Mouse (Mus musculus) hindbrain, embryonic 10.5 days (tissue): Measurements from ENCODE around the gene Nol11. TPM values are rescaled to one million over a fixed set of nuclear protein-coding genes. Genes with fewer than 3 reads are reported as not detected.
"Not testable (repeated sequence)": the region's sequence is repeated elsewhere in the genome, so short reads cannot be mapped to it uniquely, and the experiment has no call there.

Experiments used
- DNase-seq: peaks from one replicate; pipeline ENCODE4 v3.0.0-alpha.2; 2017; ENCODE audit warnings: low spot score
- H3K27ac ChIP-seq: fragments of 300-500 bp; sonication (generic); 2 replicates; pipeline ENCODE4 v1.5.1; 2016; ENCODE audit warnings: mild to moderate bottlenecking, moderate library complexity
- H3K27me3 ChIP-seq: fragments of 300-500 bp; sonication (generic); 2 replicates; pipeline ENCODE4 v1.6.1; 2016; ENCODE audit warnings: mild to moderate bottlenecking; ENCODE audit not compliant: poor library complexity, insufficient read depth, severe bottlenecking
- H3K36me3 ChIP-seq: fragments of 300-500 bp; sonication (generic); 2 replicates; pipeline ENCODE4 v1.6.1; 2016; ENCODE audit warnings: mild to moderate bottlenecking, moderate library complexity
- H3K4me1 ChIP-seq: fragments of 300-500 bp; sonication (generic); replicated peaks from 2 replicates; pipeline ENCODE4 v1.6.1; 2016; ENCODE audit warnings: mild to moderate bottlenecking
- H3K4me3 ChIP-seq: fragments of 300-500 bp; sonication (generic); 2 replicates; pipeline ENCODE4 v1.5.1; 2016; ENCODE audit warnings: mild to moderate bottlenecking, moderate library complexity
- H3K9me3 ChIP-seq: fragments of 300-500 bp; sonication (generic); 2 replicates; pipeline ENCODE4 v1.6.1; 2016; ENCODE audit warnings: mild to moderate bottlenecking, moderate library complexity
- WGBS: fragments of 180-500 bp; shearing (Covaris S2); methylation state at CpG from one replicate; pipeline ENCODE4 v1.1.7; 2016; 5-methylcytosine and 5-hydroxymethylcytosine counted together
- polyA plus RNA-seq: library from polyadenylated mRNA; unstranded; fragments of >200 nt; fragmentation: Nextera tagmentation; extraction: Ambion mirVana; gene quantifications from 2 replicates; pipeline ENCODE4 v1.2.1, GENCODE M21; 2016

The Nol11 gene
- polyA plus RNA-seq, 1 experiment from 2014 or later: 64.5 TPM

GRCm38 (mm10) chr11:107129641-107130040 lies 59.5 kb downstream of the Nol11 start:
- Histone ChIP-seq H3K4me3 (peak overlapping the region; percentile 86), H3K27me3 (no peaks in the 10 kb centered on the region), H3K36me3 (0 out of 2 replicates have a peak, but pooled peaks cover 3% of the 10 kb centered on the region), H3K4me1 (peaks cover 32% of the 10 kb centered on the region), H3K27ac (no peak overlapping the region), H3K9me3 (no peaks in the 10 kb centered on the region)
- WGBS: 35% methylated on average over 2 of the region's 2 CpGs
- no peak for DNase-seq

GRCm38 (mm10) chr11:107126716-107127115 lies 62.5 kb downstream of the Nol11 start:
- not testable (repeated sequence) for H3K27ac ChIP-seq, H3K4me3 ChIP-seq, H3K27me3 ChIP-seq, DNase-seq, H3K9me3 ChIP-seq
- Histone ChIP-seq H3K36me3 (peaks cover 32% of the 10 kb centered on the region), H3K4me1 (peaks cover 33% of the 10 kb centered on the region)
- whole genome bisulfite sequencing: 72% methylated on average over 2 of the region's 2 CpGs

- Histone ChIP-seq H3K27me3 (no peaks in the 10 kb centered on the region), H3K4me3 (no peak overlapping the region), H3K9me3 (no peaks in the 10 kb centered on the region), H3K36me3 (peaks cover 33% of the 10 kb centered on the region), H3K27ac (no peak overlapping the region), H3K4me1 (peaks cover 30% of the 10 kb centered on the region)
- 83% methylated on average over 4 of the region's 4 CpGs for WGBS
- no peak for DNase-seq
Observed at GRCm38 (mm10) chr11:107125011-107125410, 64.2 kb downstream of the Nol11 start.

- no peak overlapping the region for H3K27ac ChIP-seq
Observed at GRCm38 (mm10) chr11:107124327-107124731, 64.9 kb downstream of the Nol11 start.

GRCm38 (mm10) chr11:107117789-107118188 lies 71.4 kb downstream of the Nol11 start:
- no peak for DNase-seq
- Histone ChIP-seq H3K9me3 (no peaks in the 10 kb centered on the region), H3K27ac (no peak overlapping the region), H3K27me3 (no peaks in the 10 kb centered on the region), H3K4me1 (peaks cover 28% of the 10 kb centered on the region), H3K4me3 (no peak overlapping the region), H3K36me3 (peaks cover 23% of the 10 kb centered on the region)
- 83% methylated on average over 12 of the region's 12 CpGs for WGBS

More at GRCm38 (mm10) chr11:107124327-107124731, 64.9 kb downstream of the Nol11 start:
- H3K27me3 ChIP-seq: no peaks in the 10 kb centered on the region
- no peak for DNase-seq
- H3K4me3 ChIP-seq: 0 out of 2 replicates have a peak overlapping the region, but pooled peaks have one; percentile 6
- WGBS: 41% methylated on average over 7 of the region's 7 CpGs
- no peaks in the 10 kb centered on the region for H3K9me3 ChIP-seq
- peaks cover 23% of the 10 kb centered on the region for H3K4me1 ChIP-seq
- H3K36me3 ChIP-seq: peaks cover 33% of the 10 kb centered on the region

Other genes with a start within 250 kb of the Nol11 start
- gene Kpna2, start 189.8 kb downstream of the Nol11 start, polyA plus RNA-seq: 653 and 682 TPM in 2 replicates
- 1.6 and 2.8 TPM in 2 replicates for gene 1810010H24Rik, start 163.7 kb downstream of the Nol11 start, polyA plus RNA-seq
- 26.8 and 32.7 TPM in 2 replicates for gene Bptf, start 57.3 kb downstream of the Nol11 start, polyA plus RNA-seq